Mouse (Mus musculus) left cerebral cortex, postnatal 14 days (tissue): Measurements from ENCODE around the gene Csmd2. TPM values are rescaled to one million over a fixed set of nuclear protein-coding genes. Genes with fewer than 3 reads are reported as not detected.

ENCODE experiments used
- DNase-seq, 2 experiments: peaks; one replicate each; pipeline ENCODE4 v3.0.0; 2021 to 2022; ENCODE audit warnings: low spot score in 2 of 2, mixed read lengths in 1 of 2
- intact Hi-C: fragments of 180-260 bp; cut with DNase I; formaldehyde crosslinking; loops from one replicate; pipeline ENCODE4 v1.15.1; 2025
- long read RNA-seq, 2 experiments: library from polyadenylated mRNA; stranded (forward); transcript quantifications; one replicate each; pipeline ENCODE4 v2.0.0; 2021
- total RNA-seq, 2 experiments: library from RNA; stranded (reverse); gene quantifications; 2 replicates each; pipeline ENCODE4 v1.2.3; 2021

Gene Csmd2
- total RNA-seq, result 10 to 100 TPM; 56.9 to 61.3 TPM
- long read RNA-seq, experiment 1, partial matches to known transcripts, result 0 of 4 reads
- long read RNA-seq, experiment 1, other reads (novel, unspliced or antisense), result 4 of 4 reads
- long read RNA-seq, experiment 2, partial matches to known transcripts, result 0 of 4 reads
- long read RNA-seq, experiment 2, other reads (novel, unspliced or antisense), result 4 of 4 reads

GRCm38 (mm10) chr4:127987784-127988455 lies at the start of gene Csmd2:
Csmd2 (plus strand) TSS chr4:127987857.
- intact Hi-C loops, result loop anchor here (5.0 kb wide), 1 partner anchor 254 kb away; no protein-coding TSS in a partner anchor
- DNase-seq, result peak; percentile 79 to 80

- intact Hi-C loops, result no loop called here
- no peak for DNase-seq
Observed at GRCm38 (mm10) chr4:127947696-127948095, 40.0 kb upstream of the Csmd2 start.

GRCm38 (mm10) chr4:127953006-127953710 lies 34.5 kb upstream of the Csmd2 start:
- intact Hi-C loops, result no loop called here
- DNase-seq, result peak in 1 of 2 experiments; percentile 58

GRCm38 (mm10) chr4:127969101-127969500 lies 18.6 kb upstream of the Csmd2 start:
- intact Hi-C loops, result no loop called here
- DNase-seq, result no peak

GRCm38 (mm10) chr4:127970018-127970421 lies 17.6 kb upstream of the Csmd2 start:
- no peak for DNase-seq
- intact Hi-C loops, result no loop called here

GRCm38 (mm10) chr4:127970901-127971868 lies 16.5 kb upstream of the Csmd2 start, which contains the start of gene CK137956:
CK137956 (minus strand) TSS chr4:127970951.
- intact Hi-C loops, result no loop called here
- DNase-seq, result no peak

- intact Hi-C loops, result no loop called here
Observed at GRCm38 (mm10) chr4:127972976-127973375, 14.7 kb upstream of the Csmd2 start.

GRCm38 (mm10) chr4:127981125-127981524 lies 6.5 kb upstream of the Csmd2 start:
- intact Hi-C loops, result no loop called here
- DNase-seq, result no peak

More at GRCm38 (mm10) chr4:127972976-127973375, 14.7 kb upstream of the Csmd2 start:
- DNase-seq, result no peak

GRCm38 (mm10) chr4:127984426-127984825 lies 3.2 kb upstream of the Csmd2 start:
- intact Hi-C loops, result no loop called here
- DNase-seq, result no peak

GRCm38 (mm10) chr4:127985874-127986273 lies 1.8 kb upstream of the Csmd2 start:
- intact Hi-C loops, result loop anchor here (5.0 kb wide), 1 partner anchor 256 kb away; no protein-coding TSS in a partner anchor
- DNase-seq, result peak; percentile 62 to 80

- intact Hi-C loops, result loop anchor here (5.0 kb wide), 1 partner anchor 256 kb away; no protein-coding TSS in a partner anchor
- peak; percentile 52 to 53 for DNase-seq
Observed at GRCm38 (mm10) chr4:127986491-127987075, 1.1 kb upstream of the Csmd2 start.

GRCm38 (mm10) chr4:127987270-127987669 lies 387 bp upstream of the Csmd2 start:
- intact Hi-C loops, result loop anchor here (5.0 kb wide), 1 partner anchor 255 kb away; no protein-coding TSS in a partner anchor
- DNase-seq, result peak; percentile 44 to 71

- intact Hi-C loops, result loop anchor here (5.0 kb wide), 1 partner anchor 254 kb away; no protein-coding TSS in a partner anchor
- DNase-seq, result no peak
Observed at GRCm38 (mm10) chr4:127988526-127989180, 996 bp downstream of the Csmd2 start.

GRCm38 (mm10) chr4:127989347-127989995 lies 1.8 kb downstream of the Csmd2 start:
- peak; percentile 69 to 73 for DNase-seq
- intact Hi-C loops, result loop anchor here (5.0 kb wide), 1 partner anchor 253 kb away; no protein-coding TSS in a partner anchor

- no peak for DNase-seq
- intact Hi-C loops, result no loop called here
Observed at GRCm38 (mm10) chr4:127999281-127999680, 11.6 kb downstream of the Csmd2 start.

- DNase-seq, result peak in 1 of 2 experiments; percentile 33
- intact Hi-C loops, result no loop called here
Observed at GRCm38 (mm10) chr4:128002638-128003101, 15.0 kb downstream of the Csmd2 start.

- no peak for DNase-seq
- intact Hi-C loops, result no loop called here
Observed at GRCm38 (mm10) chr4:128004797-128005452, 17.3 kb downstream of the Csmd2 start.
